Mouse (Mus musculus) MEL (cell line): ENCODE data around the gene Sorbs2. TPM values are rescaled to one million over a fixed set of nuclear protein-coding genes. Genes with fewer than 3 reads are reported as not detected.

Source experiments
- DNase-seq: peaks from one replicate; pipeline ENCODE4 v3.0.0; 2011; ENCODE audit warnings: low read depth, low spot score
- H3K27ac ChIP-seq: 2 replicates; pipeline ENCODE4 v1.5.1; 2012; ENCODE audit warnings: low read depth, mild to moderate bottlenecking, control low read depth, low read length, moderate library complexity; ENCODE audit not compliant: control insufficient read depth
- H3K27me3 ChIP-seq, 2 experiments: fragments of 150-350 bp in 1 of 2; sonication (generic) in 1 of 2; 2 replicates each; pipeline ENCODE4 v1.6.1; 2012; ENCODE audit warnings: low read length in 2 of 2, mild to moderate bottlenecking in 2 of 2, improper control_type of control experiment in 1 of 2, moderate library complexity in 1 of 2; ENCODE audit not compliant: insufficient read depth in 2 of 2, control insufficient read depth in 1 of 2
- H3K36me3 ChIP-seq, 2 experiments: 2 replicates each; pipeline ENCODE4 v1.6.1; 2012 to 2014; ENCODE audit warnings: low read length in 2 of 2, improper control_type of control experiment in 1 of 2, inconsistent platforms in 1 of 2, mild to moderate bottlenecking in 1 of 2; ENCODE audit not compliant: insufficient read depth in 2 of 2, control insufficient read depth in 1 of 2
- H3K4me1 ChIP-seq, 2 experiments: fragments of 150-350 bp in 1 of 2; sonication (generic) in 1 of 2; 2 replicates each; pipeline ENCODE4 v1.6.1; 2012; ENCODE audit warnings: low read length in 2 of 2, improper control_type of control experiment in 1 of 2, mild to moderate bottlenecking in 1 of 2; ENCODE audit not compliant: insufficient read depth in 2 of 2, control insufficient read depth in 1 of 2
- H3K4me3 ChIP-seq, 2 experiments: fragments of 150-350 bp in 1 of 2; sonication (generic) in 1 of 2; 2 replicates each; pipeline ENCODE4 v1.5.1; 2012; ENCODE audit warnings: low read depth in 2 of 2, low read length in 2 of 2, mild to moderate bottlenecking in 2 of 2, moderate library complexity in 2 of 2, control low read depth in 1 of 2, improper control_type of control experiment in 1 of 2; ENCODE audit not compliant: control insufficient read depth in 1 of 2, insufficient read depth in 1 of 2
- H3K79me2 ChIP-seq: 2 replicates; pipeline ENCODE4 v1.6.1; 2012; ENCODE audit warnings: mild to moderate bottlenecking, low read length, moderate library complexity; ENCODE audit not compliant: control insufficient read depth, poor library complexity, insufficient read depth
- H3K9ac ChIP-seq: 2 replicates; pipeline ENCODE4 v1.6.1; 2012; ENCODE audit warnings: low read depth, mild to moderate bottlenecking, control low read depth, low read length, moderate library complexity; ENCODE audit not compliant: control insufficient read depth, poor library complexity, severe bottlenecking
- H3K9me3 ChIP-seq: fragments of 150-350 bp; sonication (generic); replicated peaks from 2 replicates; pipeline ENCODE4 v1.6.1; 2012; ENCODE audit warnings: mild to moderate bottlenecking, low read length, improper control_type of control experiment, moderate library complexity; ENCODE audit not compliant: insufficient read depth
- BHLHE40 ChIP-seq: IDR thresholded peaks from 2 replicates; pipeline ENCODE4 v1.6.1; 2012; ENCODE audit warnings: low read depth, mild to moderate bottlenecking, inconsistent platforms, low read length, improper control_type of control experiment, borderline replicate concordance
- CTCF ChIP-seq, 3 experiments: IDR thresholded peaks in 2 of 3; conservative IDR thresholded peaks in 1 of 3; 2 replicates each; pipeline ENCODE4 v1.5.1; 2011 to 2012; ENCODE audit warnings: low read length in 3 of 3, low read depth in 2 of 3, mild to moderate bottlenecking in 2 of 3, improper control_type of control experiment in 1 of 3, inconsistent platforms in 1 of 3, mixed read lengths in 1 of 3, moderate library complexity in 1 of 3; ENCODE audit not compliant: control insufficient read depth in 1 of 3, insufficient read depth in 1 of 3, poor library complexity in 1 of 3, severe bottlenecking in 1 of 3
- E2F4 ChIP-seq: IDR thresholded peaks from 2 replicates; pipeline ENCODE4 v1.6.1; 2011; ENCODE audit warnings: low read depth, low read length, improper control_type of control experiment, borderline replicate concordance
- ETS1 ChIP-seq: IDR thresholded peaks from 2 replicates; pipeline ENCODE4 v1.6.1; 2012; ENCODE audit warnings: low read depth, mild to moderate bottlenecking, inconsistent platforms, low read length, improper control_type of control experiment, moderate library complexity
- GATA1 ChIP-seq: IDR thresholded peaks from 2 replicates; pipeline ENCODE4 v1.6.1; 2011; ENCODE audit warnings: low read depth, low read length, improper control_type of control experiment
- HCFC1 ChIP-seq: IDR thresholded peaks from 2 replicates; pipeline ENCODE4 v1.6.1; 2012; ENCODE audit warnings: low read depth, mild to moderate bottlenecking, inconsistent platforms, low read length, improper control_type of control experiment, moderate library complexity
- KAT2A ChIP-seq: conservative IDR thresholded peaks from 2 replicates; pipeline ENCODE4 v1.6.1; 2012; ENCODE audit warnings: low read depth, low read length, improper control_type of control experiment, inconsistent platforms
- MAFK ChIP-seq: IDR thresholded peaks from 2 replicates; pipeline ENCODE4 v1.6.1; 2011; ENCODE audit warnings: low read depth, mild to moderate bottlenecking, low read length, improper control_type of control experiment, borderline replicate concordance
- NRF1 ChIP-seq: IDR thresholded peaks from 2 replicates; pipeline ENCODE4 v1.6.1; 2014; ENCODE audit warnings: low read depth, mild to moderate bottlenecking, inconsistent platforms, low read length, improper control_type of control experiment, moderate library complexity; ENCODE audit not compliant: poor library complexity, insufficient read depth, severe bottlenecking
- POLR2AphosphoS5 ChIP-seq: IDR thresholded peaks from 2 replicates; pipeline ENCODE4 v1.6.1; 2012; ENCODE audit warnings: low read depth, borderline replicate concordance, mild to moderate bottlenecking, inconsistent platforms, low read length, moderate library complexity, mixed read lengths
- RAD21 ChIP-seq: IDR thresholded peaks from 2 replicates; pipeline ENCODE4 v1.6.1; 2011; ENCODE audit warnings: mild to moderate bottlenecking, low read depth, low read length, improper control_type of control experiment
- RCOR1 ChIP-seq: IDR thresholded peaks from 2 replicates; pipeline ENCODE4 v1.6.1; 2012; ENCODE audit warnings: low read depth, mild to moderate bottlenecking, inconsistent platforms, low read length, improper control_type of control experiment
- SIN3A ChIP-seq: IDR thresholded peaks from 2 replicates; pipeline ENCODE4 v1.6.1; 2012; ENCODE audit warnings: low read length, improper control_type of control experiment, inconsistent platforms
- SMC3 ChIP-seq: IDR thresholded peaks from 2 replicates; pipeline ENCODE4 v1.6.1; 2011; ENCODE audit warnings: low read depth, low read length, improper control_type of control experiment
- TCF12 ChIP-seq: IDR thresholded peaks from 2 replicates; pipeline ENCODE4 v1.6.1; 2014; ENCODE audit warnings: low read depth, mild to moderate bottlenecking, inconsistent platforms, low read length, improper control_type of control experiment, moderate library complexity
- UBTF ChIP-seq: IDR thresholded peaks from 2 replicates; pipeline ENCODE4 v1.6.1; 2012; ENCODE audit warnings: low read depth, mild to moderate bottlenecking, inconsistent platforms, low read length, improper control_type of control experiment, moderate library complexity, borderline replicate concordance; ENCODE audit not compliant: insufficient read depth
- USF1 ChIP-seq: IDR thresholded peaks from 2 replicates; pipeline ENCODE4 v1.6.1; 2014; ENCODE audit warnings: low read depth, mild to moderate bottlenecking, inconsistent platforms, low read length, improper control_type of control experiment, moderate library complexity
- USF2 ChIP-seq, 2 experiments: IDR thresholded peaks; 2 replicates each; pipeline ENCODE4 v1.6.1; 2011 to 2012; ENCODE audit warnings: improper control_type of control experiment in 2 of 2, low read length in 2 of 2, borderline replicate concordance in 1 of 2, inconsistent platforms in 1 of 2, low read depth in 1 of 2, mild to moderate bottlenecking in 1 of 2; ENCODE audit not compliant: insufficient read depth in 1 of 2
- ZC3H11A ChIP-seq: IDR thresholded peaks from 2 replicates; pipeline ENCODE4 v1.6.1; 2012; ENCODE audit warnings: low read depth, mild to moderate bottlenecking, inconsistent platforms, low read length, improper control_type of control experiment
- polyA plus RNA-seq, 2 experiments: library from polyadenylated mRNA; stranded (reverse) in 1 of 2; unstranded in 1 of 2; fragments of >175 nt in 1 of 2; fragments of >200 nt in 1 of 2; gene quantifications; 2 replicates each; pipeline versions ENCODE4 v1.2.1 to v1.2.4; 2012; ENCODE audit warnings: low replicate concordance in 2 of 2, low read depth in 1 of 2; ENCODE audit not compliant: insufficient read length in 2 of 2, insufficient read depth in 1 of 2, missing spikeins in 1 of 2
- total RNA-seq: library from RNA; depleted of rRNA; stranded (reverse); fragments of 300-350 nt; gene quantifications from 2 replicates; pipeline ENCODE4 v1.2.3, GENCODE M21; 2012

The Sorbs2 gene
- total and polyA plus RNA-seq, 3 experiments: not detected

DNA sequence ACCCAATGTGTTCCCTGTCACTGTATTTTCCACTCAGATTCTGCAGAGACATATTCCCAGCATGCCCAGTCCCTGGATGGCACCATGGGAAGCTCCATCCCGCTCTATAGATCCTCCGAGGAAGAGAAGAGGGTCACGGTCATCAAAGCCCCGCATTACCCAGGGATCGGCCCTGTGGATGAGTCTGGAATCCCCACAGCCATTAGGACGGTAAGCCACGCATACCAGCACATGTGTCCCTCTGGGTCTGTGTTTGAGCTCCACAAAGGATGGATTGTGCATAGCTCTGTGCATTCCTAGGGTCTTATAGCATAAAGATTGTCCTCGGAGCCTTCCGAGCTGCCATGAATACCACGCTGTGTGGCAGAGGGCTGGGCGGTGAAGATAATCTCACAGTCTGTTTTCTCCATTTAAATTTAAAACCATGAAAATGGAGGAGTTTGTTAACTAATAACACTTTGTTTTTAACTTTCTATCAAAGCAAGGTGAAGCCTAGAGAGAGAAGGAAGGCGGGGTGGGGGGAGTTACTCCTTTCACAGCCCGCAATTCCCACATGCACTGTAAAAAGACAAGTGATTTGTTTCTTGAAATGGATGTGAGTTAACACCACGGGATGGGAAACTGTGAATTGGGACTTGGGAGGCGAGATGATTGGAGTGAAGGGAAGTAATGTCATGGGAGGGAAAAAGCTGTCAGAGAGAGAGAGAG is 255.5 kb downstream of the Sorbs2 start:
- Histone ChIP-seq H3K27ac (no peak overlapping the region), H3K4me3 (no peak overlapping the region), H3K4me1 (no peaks in the 10 kb centered on the region), H3K9me3 (no peaks in the 10 kb centered on the region), H3K9ac (no peak overlapping the region), H3K36me3 (no peaks in the 10 kb centered on the region), H3K79me2 (no peaks in the 10 kb centered on the region), H3K27me3 (no peaks in the 10 kb centered on the region)
- no peak for TF ChIP-seq SIN3A
- TF ChIP-seq USF1: no peak
- TF ChIP-seq POLR2AphosphoS5: no peak
- TF ChIP-seq GATA1: no peak
- TF ChIP-seq RAD21: no peak
- TF ChIP-seq CTCF (IDR thresholded peaks at IDR 0.05 in 2 of 3, conservative IDR thresholded peaks at IDR 0.05 in 1 of 3; ENCODE audit: control insufficient read depth in 1 of 3, insufficient read depth in 1 of 3, low read depth in 2 of 3, low read length in 3 of 3, poor library complexity in 1 of 3, severe bottlenecking in 1 of 3): no peak
- no peak for TF ChIP-seq ZC3H11A
- TF ChIP-seq BHLHE40: no peak
- no peak for TF ChIP-seq UBTF
- TF ChIP-seq TCF12: no peak
- no peak for TF ChIP-seq ETS1
- DNase-seq: no peak

DNA sequence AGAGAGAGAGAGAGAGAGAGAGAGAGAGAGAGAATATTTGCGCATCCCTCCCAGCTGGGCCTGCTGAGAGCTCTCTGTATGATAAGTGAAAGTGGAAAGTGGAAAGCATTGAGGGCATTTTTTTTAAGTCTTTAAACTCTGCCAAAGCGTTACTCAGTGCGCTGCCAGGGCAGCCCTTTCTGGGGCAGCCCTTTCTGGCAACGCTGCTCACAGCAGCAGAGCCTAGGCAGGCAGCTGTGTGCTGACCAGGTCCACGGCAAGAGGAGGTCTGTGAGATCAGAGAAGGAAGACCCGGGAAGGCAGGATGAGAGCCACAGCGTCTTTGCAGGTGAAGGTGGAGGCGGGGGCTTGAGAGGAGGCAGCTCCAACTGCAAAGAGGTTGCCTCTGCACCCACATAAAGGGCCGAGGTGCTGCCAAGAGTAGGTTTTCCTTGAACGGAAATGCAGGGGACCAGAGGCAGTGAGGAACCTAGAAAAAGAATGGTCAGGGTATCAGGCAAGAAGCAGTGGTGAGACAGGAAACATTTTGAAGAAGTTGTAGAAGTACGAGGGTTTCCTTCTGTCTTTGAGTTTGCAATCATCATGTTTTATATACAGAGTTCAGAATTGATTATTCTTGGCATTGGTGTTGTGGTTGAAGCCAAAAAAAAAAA is 256.2 kb downstream of the Sorbs2 start:
- Histone ChIP-seq H3K27me3 (no peaks in the 10 kb centered on the region), H3K79me2 (no peaks in the 10 kb centered on the region), H3K36me3 (no peaks in the 10 kb centered on the region), H3K4me3 (no peak overlapping the region), H3K9me3 (no peaks in the 10 kb centered on the region), H3K4me1 (no peaks in the 10 kb centered on the region), H3K27ac (no peak overlapping the region), H3K9ac (no peak overlapping the region)
- no peak for TF ChIP-seq USF2 (IDR thresholded peaks at IDR 0.05; ENCODE audit: borderline replicate concordance in 1 of 2, insufficient read depth in 1 of 2, low read depth in 1 of 2, low read length in 2 of 2)
- DNase-seq: no peak

DNA sequence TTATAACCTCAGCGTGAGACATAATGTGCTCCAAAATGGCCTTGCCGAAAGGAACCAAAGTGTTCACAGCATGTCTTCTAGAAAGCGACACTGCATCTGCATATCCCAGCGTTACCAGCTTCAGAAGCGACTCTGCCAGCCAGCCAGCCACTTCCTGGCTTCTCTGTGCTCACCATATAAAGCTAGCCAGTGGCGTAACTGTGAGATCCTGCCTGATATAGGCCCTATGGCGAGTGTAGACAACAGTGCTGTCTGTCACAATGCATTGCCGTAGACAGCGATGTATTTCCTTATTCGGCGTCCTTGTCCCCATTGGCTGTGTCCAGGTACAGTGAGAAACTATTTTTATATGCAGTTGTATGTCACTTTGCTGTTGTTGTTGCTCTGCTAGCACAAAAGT is 258.6 kb downstream of the Sorbs2 start:
- H3K9me3 ChIP-seq: no peaks in the 10 kb centered on the region
- H3K36me3 ChIP-seq: no peaks in the 10 kb centered on the region
- H3K4me3 ChIP-seq: no peak overlapping the region
- H3K27me3 ChIP-seq: no peaks in the 10 kb centered on the region
- no peak for TF ChIP-seq HCFC1
- TF ChIP-seq E2F4: no peak
- no peak for TF ChIP-seq POLR2AphosphoS5
- TF ChIP-seq SMC3: no peak
- TF ChIP-seq KAT2A: no peak
- no peak for TF ChIP-seq CTCF (IDR thresholded peaks at IDR 0.05 in 2 of 3, conservative IDR thresholded peaks at IDR 0.05 in 1 of 3; ENCODE audit: control insufficient read depth in 1 of 3, insufficient read depth in 1 of 3, low read depth in 2 of 3, low read length in 3 of 3, poor library complexity in 1 of 3, severe bottlenecking in 1 of 3)
- no peak for TF ChIP-seq MAFK
- no peak for TF ChIP-seq RCOR1
- no peak for TF ChIP-seq NRF1
- H3K4me1 ChIP-seq: no peaks in the 10 kb centered on the region
- H3K27ac ChIP-seq: no peak overlapping the region
- DNase-seq: no peak
- no peak overlapping the region for H3K9ac ChIP-seq
- H3K79me2 ChIP-seq: no peaks in the 10 kb centered on the region
